Mouse (Mus musculus) cerebellum, adult 8-10 months (tissue): ENCODE results near the gene Tube1.
"Not testable (repeated sequence)": the region's sequence is repeated elsewhere in the genome, so short reads cannot be mapped to it uniquely, and the experiment has no call there.

ENCODE experiments used
- DNase-seq: peaks from one replicate; pipeline ENCODE4 v3.0.0; 2022

Gene Tube1

GRCm38 (mm10) chr10:39170181-39170580 lies 36.4 kb downstream of the Tube1 start:
- DNase-seq, result peak; percentile 82

GRCm38 (mm10) chr10:39170706-39171105 lies 36.9 kb downstream of the Tube1 start:
- peak; percentile 33 for DNase-seq

- DNase-seq, result peak; percentile 92
Observed at GRCm38 (mm10) chr10:39171134-39171533, 37.4 kb downstream of the Tube1 start.

- DNase-seq, result peak; percentile 92
Observed at GRCm38 (mm10) chr10:39171603-39172539, 38.1 kb downstream of the Tube1 start.

- no peak for DNase-seq
Observed at GRCm38 (mm10) chr10:39172540-39172931, 38.8 kb downstream of the Tube1 start.

- DNase-seq, result no peak
Observed at GRCm38 (mm10) chr10:39173077-39173476, 39.3 kb downstream of the Tube1 start.

GRCm38 (mm10) chr10:39176981-39177380 lies 43.2 kb downstream of the Tube1 start:
- DNase-seq, result no peak

GRCm38 (mm10) chr10:39184864-39185544 lies 51.2 kb downstream of the Tube1 start:
- no peak for DNase-seq

- DNase-seq, result no peak
Observed at GRCm38 (mm10) chr10:39185545-39185906, 51.8 kb downstream of the Tube1 start.

GRCm38 (mm10) chr10:39192673-39193072 lies 58.9 kb downstream of the Tube1 start:
- DNase-seq, result no peak

- DNase-seq, result not testable (repeated sequence)
Observed at GRCm38 (mm10) chr10:39198216-39198615, 64.4 kb downstream of the Tube1 start.
